Mouse (Mus musculus) lung, postnatal 25 days (tissue): ENCODE data around the gene Exoc6b.
A peak's percentile ranks its signal among the peaks of the same experiment; 100 is the strongest.

Experiments
- DNase-seq: peaks from one replicate; pipeline ENCODE4 v3.0.0; 2022; ENCODE audit warnings: low spot score

Gene Exoc6b

GRCm38 (mm10) chr6:84585686-84586300, 483.5 kb downstream of the Exoc6b start:
- no peak for DNase-seq

- DNase-seq: no peak
These were observed 484.3 kb downstream of the Exoc6b start for GRCm38 (mm10) chr6:84584783-84585685.

- no peak for DNase-seq
These were observed 485.2 kb downstream of the Exoc6b start for GRCm38 (mm10) chr6:84583841-84584782.

- DNase-seq: peak; percentile 70
These were observed 485.9 kb downstream of the Exoc6b start for GRCm38 (mm10) chr6:84583371-84583770.

- DNase-seq: no peak
These were observed 486.5 kb downstream of the Exoc6b start for GRCm38 (mm10) chr6:84582826-84583225.

- DNase-seq: no peak
These were observed 487.4 kb downstream of the Exoc6b start for GRCm38 (mm10) chr6:84581833-84582445.

- DNase-seq: no peak
These were observed 488.1 kb downstream of the Exoc6b start for GRCm38 (mm10) chr6:84580979-84581832.

- no peak for DNase-seq
These were observed 489.8 kb downstream of the Exoc6b start for GRCm38 (mm10) chr6:84579508-84579907.

- peak; percentile 16 for DNase-seq
These were observed 490.4 kb downstream of the Exoc6b start for GRCm38 (mm10) chr6:84578928-84579327.

GRCm38 (mm10) chr6:84577898-84578297, 491.4 kb downstream of the Exoc6b start:
- DNase-seq: no peak

- DNase-seq: no peak
These were observed 495.2 kb downstream of the Exoc6b start for GRCm38 (mm10) chr6:84573905-84574660.

GRCm38 (mm10) chr6:84570039-84570438, 499.3 kb downstream of the Exoc6b start:
- no peak for DNase-seq

GRCm38 (mm10) chr6:84569590-84569989, 499.7 kb downstream of the Exoc6b start:
- no peak for DNase-seq

- DNase-seq: no peak
These were observed 500.4 kb downstream of the Exoc6b start for GRCm38 (mm10) chr6:84568880-84569279.
